Mouse (Mus musculus) heart, adult 11 months (tissue): ENCODE measurements at regions not wholly inside any gene's neighbourhood (a gene's known extent, or its start where the extent isn't known, plus 50 kb on each side); places are given as distances from the start of the nearest gene placed in this dataset.

Experiments
- DNase-seq: peaks from one replicate; pipeline ENCODE4 v3.0.0; 2022

DNA sequence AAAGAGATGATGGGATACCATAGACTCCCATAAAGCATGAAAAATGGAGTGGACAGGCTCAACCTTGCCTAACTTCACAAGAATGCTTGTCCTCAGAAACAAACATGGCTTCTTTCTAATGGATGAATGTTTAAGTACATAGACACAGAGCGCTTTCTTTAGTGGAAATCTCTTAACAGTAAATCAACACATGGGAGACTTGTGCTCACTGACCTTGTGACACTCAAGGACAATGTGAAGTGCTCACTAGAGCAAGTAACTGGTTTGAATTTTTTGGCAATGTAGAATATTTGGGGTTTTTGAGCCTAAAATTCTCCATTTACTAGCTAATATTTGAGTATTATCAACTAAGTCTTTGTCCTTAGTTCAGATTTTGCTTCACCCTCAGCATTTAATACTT is 88.0 kb downstream of the Tent5c start:
- DNase-seq, result no peak

DNA sequence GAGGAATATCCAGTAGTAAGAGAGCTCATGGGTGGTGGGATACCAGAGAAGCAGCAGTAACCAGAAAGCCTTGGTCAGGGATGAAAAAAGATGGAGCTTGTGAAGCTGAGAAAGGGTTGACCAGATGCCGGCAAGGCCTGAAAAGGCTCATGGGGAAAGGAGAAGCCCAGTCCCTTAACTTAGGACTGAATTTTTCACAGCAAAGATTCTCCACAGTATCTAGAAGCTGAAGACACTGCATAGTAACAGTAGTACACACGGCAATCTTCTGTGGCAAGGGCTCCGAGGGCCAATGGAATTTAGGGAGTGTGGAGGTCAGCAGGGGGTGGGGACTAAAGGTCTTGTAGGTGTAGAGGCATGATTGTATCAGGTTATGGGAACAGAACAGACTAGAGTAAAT is 91.6 kb downstream of the Tent5c start:
- peak; percentile 43 for DNase-seq

DNA sequence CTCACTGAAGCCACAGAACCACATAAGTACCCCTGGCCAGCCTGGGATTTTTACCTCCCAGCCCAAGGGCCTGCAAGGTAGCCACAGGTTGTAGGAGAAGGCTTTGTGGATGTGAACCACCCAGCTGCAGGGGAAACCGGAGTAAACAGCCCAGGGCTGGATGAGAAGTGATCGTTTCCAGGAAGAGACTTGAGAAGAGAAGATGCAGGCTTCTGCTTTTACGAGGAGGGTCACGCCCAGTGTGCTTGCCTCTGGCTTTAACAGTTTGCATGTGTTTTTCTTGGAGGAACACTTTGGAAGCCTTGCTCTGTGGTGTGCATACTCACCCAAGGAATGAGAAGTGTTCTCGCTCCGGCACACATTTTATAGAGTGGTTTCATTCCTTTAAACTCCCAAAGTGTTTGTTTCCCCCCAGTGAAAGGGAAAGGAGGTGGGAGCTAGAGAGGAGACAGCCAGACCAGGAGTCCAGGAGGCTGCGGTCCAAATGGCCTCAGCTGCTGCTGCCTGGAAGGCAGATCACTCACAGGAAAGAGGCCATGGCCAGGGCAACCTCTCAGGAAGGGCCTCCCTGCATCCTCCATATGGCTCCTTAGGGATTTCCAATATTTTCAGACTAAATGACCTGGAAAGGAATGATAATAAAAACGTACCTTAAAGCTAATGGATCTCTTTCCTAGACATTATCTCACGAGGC is 94.1 kb downstream of the Tent5c start:
- peak; percentile 96 for DNase-seq

DNA sequence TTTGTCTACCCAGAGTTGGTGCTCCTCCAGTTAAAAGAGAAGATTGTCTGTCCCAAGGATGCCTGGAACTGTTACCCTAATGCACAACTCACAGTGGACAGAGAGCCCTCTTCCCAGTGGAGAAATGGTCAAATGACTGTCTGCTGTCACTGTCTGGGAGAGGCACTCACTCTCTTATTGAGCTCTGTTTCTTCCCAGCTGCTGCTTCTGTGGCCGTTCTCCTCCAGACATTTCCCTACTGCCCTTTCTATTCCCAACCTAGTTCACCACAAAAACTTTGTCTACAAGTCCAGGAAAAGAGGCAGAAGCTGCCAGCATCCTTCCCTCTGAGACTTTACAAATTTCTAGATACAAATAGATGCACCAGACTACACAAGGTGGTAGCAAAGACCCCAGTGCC is 95.2 kb downstream of the Tent5c start:
- DNase-seq, result peak; percentile 71

DNA sequence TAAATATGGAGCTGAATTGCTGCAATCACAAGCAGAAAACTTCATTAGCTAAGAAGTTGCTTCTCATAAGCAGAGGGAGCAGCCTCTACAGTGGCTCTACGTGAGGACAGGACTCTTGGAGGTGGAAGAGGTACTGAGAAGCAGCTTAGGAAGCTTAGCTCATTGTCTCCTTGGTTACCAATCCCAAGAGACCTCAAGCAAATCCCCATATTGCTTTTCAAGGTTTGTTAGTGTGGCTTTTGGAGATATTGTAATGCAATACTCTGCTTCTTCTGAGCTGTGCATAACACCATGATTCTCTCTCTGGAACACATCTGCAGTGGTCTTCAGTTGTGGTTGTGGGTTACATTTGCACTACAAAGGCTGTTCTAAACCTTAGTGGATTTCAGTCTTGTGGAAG is 106.9 kb downstream of the Tent5c start:
- DNase-seq, result peak; percentile 37

DNA sequence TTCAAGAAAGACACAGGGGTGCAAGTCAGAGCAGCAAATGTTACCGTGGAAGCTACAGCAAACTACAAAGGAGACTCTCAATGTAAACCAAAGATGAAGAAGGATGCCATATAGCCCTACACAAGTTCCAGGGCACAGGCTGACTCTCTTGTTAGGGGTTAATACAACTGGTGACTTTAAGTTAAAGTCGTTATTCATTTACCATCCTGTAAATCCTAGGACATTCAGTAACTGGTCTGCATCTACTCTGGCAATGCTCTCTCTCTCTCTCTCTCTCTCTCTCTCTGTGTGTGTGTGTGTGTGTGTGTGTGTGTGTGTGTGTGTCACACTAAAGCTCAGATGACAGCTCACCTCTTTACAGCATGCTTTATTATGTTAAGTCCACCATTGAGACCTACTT is 107.8 kb downstream of the Tent5c start:
- DNase-seq, result peak; percentile 29

DNA sequence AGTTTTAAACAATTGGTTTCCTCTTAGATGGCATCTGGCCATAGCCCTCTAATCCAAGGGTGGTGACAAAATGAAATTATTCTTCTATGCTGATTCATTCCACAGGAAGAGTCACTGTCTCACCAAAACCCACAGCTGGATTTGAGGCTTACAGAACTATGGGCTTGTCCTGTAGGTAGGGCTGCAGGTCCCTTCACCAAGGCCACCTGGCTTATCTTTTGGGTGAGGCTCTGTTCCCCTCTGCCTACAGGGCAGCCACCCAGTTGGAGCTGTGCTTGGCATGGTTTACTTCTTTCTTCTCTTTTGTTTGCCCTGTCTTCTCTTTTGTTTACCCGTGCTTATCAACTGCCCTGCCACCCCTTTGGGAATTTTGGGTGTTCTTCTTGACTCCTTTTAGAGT is 113.0 kb downstream of the Tent5c start:
- no peak for DNase-seq

DNA sequence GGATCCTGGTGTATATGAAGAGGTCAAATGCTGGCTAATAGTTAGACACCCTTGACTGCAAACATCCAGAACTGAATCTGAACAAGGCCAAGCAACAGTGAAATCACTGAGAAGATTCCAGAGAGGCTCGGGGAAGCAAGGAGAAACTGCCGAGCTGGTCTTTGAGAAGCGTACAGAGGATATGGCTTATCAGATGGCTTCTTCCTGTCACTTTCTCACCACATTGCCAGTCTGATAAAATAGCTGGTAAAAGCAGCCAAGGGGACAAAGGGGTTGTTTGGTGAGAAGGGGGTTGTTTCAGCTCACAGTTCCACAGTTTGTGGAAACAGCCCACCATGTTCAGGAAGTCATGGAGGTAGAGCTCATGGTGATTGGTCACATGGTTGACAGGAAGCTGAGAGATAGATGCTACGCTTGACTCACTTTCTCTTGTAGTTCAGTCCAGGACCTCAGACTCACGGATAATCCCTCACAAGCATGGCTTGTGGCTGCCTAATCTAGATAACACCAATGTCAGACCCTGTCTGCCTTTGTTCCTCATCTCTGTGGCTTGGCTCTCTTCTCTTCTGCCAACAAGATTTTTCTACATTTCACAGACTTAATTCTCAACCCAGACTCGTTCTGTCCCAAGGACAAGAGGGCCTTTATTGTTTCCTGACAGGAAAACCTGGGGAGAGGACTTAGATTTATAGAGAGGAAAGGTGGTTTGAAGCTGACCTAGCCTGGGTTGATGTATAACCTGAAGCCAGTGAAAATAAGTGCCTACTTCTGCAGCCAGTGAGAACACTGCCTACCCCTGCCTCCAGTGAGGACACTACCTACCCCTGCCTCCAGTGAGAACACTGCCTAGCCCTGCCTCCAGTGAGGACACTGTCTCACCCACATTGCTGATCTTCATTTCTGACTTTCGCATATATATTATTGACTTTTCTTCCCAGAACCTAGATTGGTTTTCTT is 122.0 kb downstream of the Tent5c start:
- no peak for DNase-seq

DNA sequence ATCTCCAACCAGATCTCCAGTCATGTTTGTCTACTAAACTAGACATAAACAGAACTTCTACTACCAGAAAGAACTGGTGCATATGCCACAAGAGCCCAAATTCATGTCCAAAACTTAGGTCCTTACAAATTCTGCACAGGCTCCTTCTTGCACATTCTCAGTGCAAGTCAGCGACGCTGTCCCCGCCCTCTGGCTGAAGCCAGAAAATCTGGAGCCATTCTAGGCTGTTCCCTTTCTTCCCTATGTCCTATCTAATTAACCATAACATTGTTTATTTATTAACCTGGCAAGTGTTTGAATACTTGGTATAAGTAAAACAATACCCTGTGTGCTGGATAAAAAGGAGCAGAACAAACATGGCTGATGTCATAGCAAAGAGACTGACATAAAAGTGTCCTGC is 122.7 kb downstream of the Tent5c start:
- no peak for DNase-seq

DNA sequence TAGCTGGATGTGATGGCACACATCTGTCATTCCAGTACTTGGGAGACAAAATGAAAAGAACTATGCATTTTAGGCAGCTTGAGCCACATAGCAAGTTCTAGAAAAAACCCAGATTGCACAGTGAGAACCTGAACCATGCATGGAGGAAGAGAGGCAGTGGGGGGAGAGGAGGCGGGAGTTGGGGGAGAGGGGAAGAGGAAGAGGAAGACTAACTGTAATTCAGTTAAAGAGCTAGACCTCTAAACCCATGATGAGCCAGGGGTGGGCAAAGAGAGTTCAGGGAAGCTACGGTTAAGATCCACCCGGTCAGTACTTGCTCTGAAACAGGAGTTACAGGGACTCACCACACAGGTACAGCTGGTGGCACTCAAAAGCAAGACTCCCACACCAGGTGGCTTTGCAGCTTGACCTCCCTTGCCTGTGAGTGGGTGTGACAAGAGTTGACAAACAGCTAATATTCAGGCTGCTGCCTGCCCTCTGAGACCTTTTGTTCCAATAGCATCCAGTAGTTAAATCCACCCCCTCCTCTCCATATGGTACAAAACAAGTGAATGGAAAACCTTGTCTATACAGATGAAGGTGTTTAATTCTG is 123.7 kb downstream of the Tent5c start:
- DNase-seq, result no peak

DNA sequence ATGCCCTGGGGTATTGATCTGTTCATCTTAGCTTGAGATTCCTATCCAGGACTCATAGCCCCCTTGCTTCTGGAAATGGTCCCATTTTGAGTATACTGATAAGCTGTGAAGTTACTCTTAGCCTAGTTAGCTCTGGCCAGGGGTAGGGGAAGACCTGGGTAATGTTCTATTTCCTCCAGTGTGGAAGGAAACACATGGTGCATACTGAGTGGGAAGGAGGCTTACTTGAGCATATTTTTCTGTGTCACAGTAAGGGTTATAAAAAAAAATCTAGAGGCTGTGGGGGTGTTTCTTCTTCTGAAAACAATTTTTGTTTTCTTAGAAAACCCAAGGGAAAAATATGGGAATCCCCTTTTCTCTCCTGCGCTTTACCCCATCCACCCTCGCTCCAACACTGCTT is 124.4 kb downstream of the Tent5c start:
- DNase-seq, result no peak

DNA sequence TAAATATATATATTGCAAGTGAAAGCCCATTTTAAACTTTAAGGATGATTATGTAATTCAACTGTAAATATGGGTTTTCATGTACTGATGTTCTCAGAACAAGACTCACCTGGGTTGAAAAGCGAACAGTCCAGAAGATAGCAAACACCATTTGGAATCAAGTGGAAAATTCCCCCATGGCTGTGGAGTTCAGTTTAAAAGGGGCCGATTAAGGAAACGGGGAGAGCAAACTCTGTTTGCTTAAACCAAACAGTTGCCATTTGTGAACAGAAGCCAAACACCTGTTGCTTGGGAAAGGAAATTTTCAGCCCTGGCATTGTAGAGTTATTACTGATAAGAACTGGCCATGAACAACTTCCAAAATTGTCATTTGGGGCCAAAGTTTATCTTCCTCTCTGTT is 126.1 kb downstream of the Tent5c start:
- no peak for DNase-seq

DNA sequence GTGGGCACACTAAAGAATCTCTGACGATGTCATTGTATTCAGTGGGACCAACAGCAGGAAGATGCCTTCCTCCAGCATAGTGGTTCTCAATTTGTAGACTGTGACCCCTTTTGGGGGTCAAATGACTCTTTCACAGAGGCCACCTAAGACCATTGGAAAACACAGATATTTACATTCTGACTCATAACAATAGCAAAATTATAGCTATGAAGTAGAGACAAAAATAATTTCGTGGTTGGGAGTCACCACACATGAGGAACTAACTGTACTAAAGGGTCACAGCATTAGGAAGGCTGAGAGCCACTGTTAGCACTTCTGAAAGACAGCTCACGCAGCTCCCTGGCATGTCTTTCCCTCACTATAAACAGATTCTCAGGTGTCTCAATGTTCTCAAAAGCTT is 129.1 kb downstream of the Tent5c start:
- no peak for DNase-seq

DNA sequence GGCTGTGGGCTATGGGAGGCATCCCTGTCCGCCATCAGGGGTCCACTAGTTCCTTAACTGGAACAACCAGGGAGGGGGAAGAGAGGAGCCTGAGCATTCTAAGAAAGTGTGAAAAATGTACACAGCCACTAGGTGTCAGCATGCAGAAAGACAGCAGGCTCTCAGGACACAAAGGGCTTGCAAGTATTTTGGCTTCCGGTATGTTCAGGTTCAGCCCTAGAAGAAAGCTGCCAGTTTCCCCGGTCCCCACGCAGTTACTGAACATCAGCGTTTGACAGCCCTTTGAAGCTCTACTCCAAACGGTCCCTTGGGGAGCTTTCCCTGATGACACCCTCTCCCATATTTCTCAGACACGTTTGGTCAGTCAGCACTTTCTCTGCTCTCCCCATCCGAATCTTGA is 130.1 kb downstream of the Tent5c start:
- DNase-seq, result peak; percentile 87

DNA sequence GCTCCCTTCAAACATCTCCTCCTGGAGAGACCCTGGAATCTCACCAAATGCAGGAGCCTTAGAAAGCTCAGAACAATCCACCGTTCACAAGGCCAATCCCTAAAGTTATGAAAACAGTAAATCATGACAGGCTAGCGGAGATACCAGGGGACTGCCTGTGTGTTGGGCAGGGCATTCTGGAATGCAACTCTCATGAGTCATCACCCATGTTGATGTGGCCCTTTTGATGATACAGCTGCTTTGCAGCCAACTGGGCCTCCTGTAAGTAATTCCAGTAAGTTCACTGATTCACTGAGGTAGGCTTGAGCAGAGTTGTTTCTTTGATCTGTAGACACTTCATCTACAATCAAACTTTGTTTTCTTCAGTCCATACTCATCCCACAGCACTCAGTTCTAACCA is 155.6 kb downstream of the Tent5c start:
- DNase-seq, result no peak

DNA sequence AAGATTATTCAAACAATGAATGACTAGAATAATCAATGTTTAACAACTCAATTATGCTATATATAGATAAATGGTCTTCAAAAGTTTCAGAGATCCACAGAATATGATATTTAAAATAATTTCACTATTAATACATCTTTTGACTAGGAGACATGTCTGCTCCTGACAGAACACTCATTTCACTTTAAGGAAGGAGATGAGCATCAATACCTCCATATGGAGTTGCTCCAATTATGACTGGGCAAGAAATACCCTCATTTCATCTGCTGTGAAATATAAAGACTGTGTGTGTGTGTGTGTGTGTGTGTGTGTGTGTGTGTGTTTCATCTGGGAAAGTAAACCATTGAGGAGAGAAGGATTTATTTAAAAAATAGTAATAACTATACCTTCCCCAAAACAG is 156.2 kb upstream of the Wdr3 start:
- DNase-seq, result no peak

DNA sequence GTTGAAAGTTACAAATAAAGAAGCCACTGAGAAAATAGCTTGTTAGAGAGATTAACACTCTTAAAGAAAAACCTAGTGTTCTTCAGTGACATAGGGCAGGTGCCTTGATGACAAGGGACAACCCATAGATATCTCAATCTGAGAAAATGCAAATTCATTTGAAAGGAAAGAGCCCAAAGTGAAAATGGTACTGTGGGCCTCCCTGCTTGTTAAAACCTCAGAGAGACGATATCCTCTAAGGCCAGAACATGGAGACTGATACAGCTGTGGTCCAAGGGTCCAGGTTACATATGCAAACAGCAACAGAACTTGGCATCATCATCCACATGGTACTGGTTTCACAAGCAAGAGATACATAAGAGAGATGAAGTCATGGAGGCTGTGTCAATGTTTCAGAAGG is 125.6 kb upstream of the Wdr3 start:
- DNase-seq, result no peak

DNA sequence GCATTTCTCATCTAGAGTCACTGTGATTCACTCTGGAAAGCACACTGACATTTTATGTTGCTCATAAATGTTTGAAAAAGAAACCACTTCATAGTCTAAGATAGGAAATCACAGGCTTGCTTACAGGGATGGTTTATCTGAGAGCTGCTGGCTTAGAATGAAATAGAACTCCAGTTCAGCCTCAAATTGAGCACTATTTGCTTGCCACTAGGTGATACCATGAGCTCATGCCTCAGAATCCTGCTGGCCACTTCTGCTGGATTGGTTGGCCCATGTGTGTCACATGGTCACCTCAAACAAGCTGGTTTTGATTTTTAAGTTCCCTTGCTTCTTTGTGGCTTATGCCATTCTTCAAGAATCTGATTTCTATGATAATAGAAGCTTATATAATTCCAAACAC is 104.8 kb upstream of the Wdr3 start:
- no peak for DNase-seq

DNA sequence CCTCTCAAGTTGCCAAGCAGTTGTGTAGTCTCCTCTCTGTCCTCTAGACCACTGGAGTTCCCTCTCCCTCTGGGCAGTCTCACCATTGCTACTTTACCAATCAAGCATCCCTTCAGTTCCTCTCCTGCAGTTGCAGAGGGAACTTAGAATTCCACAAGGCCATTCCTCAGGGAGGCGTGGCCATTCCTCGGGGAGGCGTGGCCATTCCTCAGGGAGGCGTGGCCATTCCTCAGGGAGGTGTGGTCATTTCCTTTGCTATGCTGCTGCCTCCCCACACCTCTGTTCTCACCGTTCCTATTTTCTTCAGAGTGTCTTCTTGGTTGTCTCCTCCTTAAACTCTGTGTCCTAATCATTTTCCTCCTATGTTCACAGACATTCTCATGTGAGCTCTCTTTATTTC is 102.8 kb upstream of the Wdr3 start:
- no peak for DNase-seq
